Mouse (Mus musculus) T-helper 2 cell (primary cell): ENCODE data around the gene Cep112.

Experiments
- in situ Hi-C: fragments of 300-600 bp; cut with MboI, MseI; formaldehyde crosslinking; loops from one replicate; pipeline ENCODE4 v1.15.1; 2025; ENCODE audit warnings: high pct_unique_total_duplicates

The Cep112 gene

DNA sequence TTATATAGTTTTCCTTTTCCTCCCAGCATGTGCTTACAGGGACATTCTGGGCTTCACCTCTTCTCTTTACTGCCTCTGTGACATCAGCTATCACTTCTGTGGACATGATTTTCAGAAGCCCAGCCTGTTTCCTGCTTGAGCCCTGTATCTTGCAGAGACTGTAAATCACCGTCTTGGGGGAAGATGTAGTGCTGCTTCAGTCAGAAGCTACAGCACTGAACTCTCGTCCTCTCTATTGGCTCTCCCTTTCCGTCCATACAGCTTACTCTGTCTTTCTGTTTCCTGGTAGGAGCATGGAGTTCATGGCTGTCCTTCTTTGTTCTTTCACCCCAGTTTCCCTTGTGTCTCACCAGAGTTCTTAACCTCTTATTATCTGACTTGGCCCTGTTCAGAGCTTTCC lies 352.2 kb downstream of the Cep112 start:
- in situ Hi-C loops, result no loop called here

GRCm38 (mm10) chr11:108780271-108781250 lies 355.6 kb downstream of the Cep112 start:
- in situ Hi-C loops, result no loop called here

DNA sequence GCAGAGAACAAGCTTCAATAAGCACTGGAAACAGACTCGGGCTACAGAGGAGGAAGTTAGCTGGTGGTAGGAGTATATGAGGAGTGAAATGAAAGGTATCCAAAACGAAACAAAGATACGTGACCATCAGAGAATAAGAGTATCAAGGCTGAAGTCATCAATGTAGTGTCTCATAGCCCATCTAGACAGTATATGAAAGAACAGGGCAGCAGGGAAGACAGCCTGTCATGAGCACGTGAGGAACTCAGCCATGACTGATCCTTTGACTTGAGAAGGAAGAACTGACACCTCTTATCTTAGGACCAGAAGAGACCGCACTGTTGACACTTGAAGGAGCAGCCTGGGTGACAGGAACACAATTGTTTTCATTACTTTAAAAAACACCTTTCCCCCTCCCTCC lies 373.4 kb downstream of the Cep112 start:
- in situ Hi-C loops, result no loop called here

GRCm38 (mm10) chr11:108799695-108800094 lies 374.7 kb downstream of the Cep112 start:
- in situ Hi-C loops, result no loop called here

DNA sequence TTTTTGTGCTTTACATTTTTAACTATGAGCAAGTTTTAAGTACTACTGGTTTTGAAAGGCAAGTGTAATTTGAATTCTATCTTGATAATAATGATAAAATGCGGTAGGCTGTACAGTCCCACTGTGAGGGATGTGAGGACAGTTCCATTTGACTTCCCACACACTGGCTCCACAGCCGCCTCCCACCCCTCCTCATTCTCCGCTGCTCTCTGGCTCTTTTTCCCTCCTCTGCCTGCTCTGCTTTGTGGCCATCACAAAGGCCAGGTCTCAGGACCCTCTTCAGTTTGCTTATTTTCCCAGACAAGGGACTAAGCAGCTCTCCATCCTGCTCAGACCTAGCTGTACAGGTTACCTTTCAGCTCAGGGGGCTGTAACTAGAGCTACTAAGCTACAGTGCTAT lies 379.0 kb downstream of the Cep112 start:
- in situ Hi-C loops, result no loop called here

DNA sequence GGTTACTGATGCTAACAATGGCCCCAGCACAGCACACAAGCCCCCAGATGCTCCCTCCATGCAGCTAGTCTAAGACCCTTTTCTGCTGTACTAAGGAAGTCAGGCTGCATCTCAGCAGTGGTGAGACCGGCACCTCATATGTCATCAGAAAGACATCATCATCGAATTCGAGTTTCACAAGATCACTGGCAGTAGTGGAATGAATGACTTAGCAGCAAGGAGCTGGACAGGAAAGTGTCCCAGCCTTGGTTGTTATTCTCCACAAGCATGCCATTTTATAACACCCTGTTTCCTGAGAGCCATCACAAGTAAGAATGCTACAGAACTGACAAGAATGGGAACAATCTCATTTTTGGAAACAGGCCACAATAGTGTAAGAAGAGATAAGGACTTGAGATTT lies 381.0 kb downstream of the Cep112 start:
- in situ Hi-C loops, result no loop called here

- in situ Hi-C loops, result no loop called here
Observed at GRCm38 (mm10) chr11:108809626-108810025, 384.6 kb downstream of the Cep112 start.

- in situ Hi-C loops, result no loop called here
Observed at GRCm38 (mm10) chr11:108821771-108822170, 396.8 kb downstream of the Cep112 start.

DNA sequence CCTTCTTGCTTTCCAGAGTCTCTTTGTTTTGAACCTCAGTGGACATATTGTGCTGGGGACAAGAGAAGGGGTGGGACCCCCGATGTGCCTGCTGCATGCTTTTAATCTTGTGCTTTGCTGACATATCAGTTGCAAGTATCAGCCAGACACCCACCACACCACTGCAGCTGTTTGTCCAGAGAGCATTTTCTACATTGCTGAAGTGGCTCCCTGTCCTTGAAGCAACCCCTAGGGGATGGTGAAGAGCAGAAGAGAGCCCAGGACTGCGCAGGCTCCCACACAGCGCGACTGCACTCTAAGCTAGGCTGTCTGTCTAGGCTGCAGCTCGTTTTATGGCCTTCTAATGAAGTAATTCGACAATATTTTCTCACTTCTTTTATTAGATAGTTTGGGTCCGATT lies 397.3 kb downstream of the Cep112 start:
- in situ Hi-C loops, result no loop called here

- in situ Hi-C loops, result no loop called here
Observed at GRCm38 (mm10) chr11:108827321-108827720, 402.3 kb downstream of the Cep112 start.

DNA sequence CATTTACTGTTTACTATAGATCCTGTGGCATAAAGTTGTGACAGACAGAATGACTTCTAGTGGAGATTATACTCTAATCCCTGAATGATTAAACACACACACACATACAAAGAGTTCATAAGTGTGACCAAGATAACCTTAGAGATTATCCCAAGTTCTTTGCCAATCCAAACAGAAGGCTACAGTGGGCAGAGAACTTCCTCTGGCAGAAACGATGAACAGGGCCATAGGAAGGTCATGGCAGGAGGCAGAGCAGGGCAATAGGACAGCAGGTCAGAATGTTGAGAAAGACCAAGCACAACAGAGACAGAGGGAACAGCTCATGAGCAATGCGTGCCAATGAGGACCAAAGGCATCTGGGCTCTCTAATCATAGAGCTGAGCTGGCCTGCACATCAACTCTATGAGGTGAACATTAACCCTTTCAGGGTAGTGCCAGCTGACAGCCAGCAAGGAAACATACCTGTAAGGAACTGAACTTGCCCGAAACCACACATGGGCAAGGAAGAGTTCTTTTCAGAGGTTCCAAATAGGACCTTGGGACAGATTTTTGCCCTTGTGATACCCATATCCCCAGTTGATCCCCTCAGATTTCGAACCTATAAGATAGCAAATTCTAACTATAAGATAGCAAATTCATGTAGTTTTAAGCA lies 403.5 kb downstream of the Cep112 start:
- in situ Hi-C loops, result no loop called here

GRCm38 (mm10) chr11:108836706-108837105 lies 411.7 kb downstream of the Cep112 start:
- in situ Hi-C loops, result no loop called here

GRCm38 (mm10) chr11:108840195-108840594 lies 415.2 kb downstream of the Cep112 start:
- in situ Hi-C loops, result no loop called here

- in situ Hi-C loops, result no loop called here
Observed at GRCm38 (mm10) chr11:108842765-108843164, 417.8 kb downstream of the Cep112 start.

GRCm38 (mm10) chr11:108845971-108846370 lies 421.0 kb downstream of the Cep112 start:
- in situ Hi-C loops, result no loop called here

- in situ Hi-C loops, result no loop called here
Observed at GRCm38 (mm10) chr11:108846479-108846878, 421.5 kb downstream of the Cep112 start.

DNA sequence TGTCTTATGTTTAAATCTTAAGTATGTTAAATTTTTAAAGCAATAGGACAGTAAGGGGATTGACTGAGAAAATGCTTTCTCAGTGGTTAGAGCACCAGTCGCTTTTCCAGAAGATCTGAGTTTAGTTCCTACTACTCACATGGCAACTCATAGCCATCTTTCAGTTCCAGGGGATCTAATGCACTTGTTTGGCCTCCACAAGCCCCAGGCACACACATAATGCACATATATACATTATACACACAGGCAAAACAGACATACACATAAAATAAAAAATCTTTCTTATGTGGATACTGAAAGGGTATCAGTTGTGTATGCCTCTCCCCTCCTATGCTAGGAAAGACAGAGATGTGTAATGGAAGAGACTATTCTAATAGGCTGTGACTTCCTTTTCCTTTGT lies 426.8 kb downstream of the Cep112 start:
- in situ Hi-C loops, result no loop called here

GRCm38 (mm10) chr11:108857254-108857653 lies 432.3 kb downstream of the Cep112 start:
- in situ Hi-C loops, result no loop called here

GRCm38 (mm10) chr11:108857678-108858338 lies 432.8 kb downstream of the Cep112 start:
- in situ Hi-C loops, result no loop called here

DNA sequence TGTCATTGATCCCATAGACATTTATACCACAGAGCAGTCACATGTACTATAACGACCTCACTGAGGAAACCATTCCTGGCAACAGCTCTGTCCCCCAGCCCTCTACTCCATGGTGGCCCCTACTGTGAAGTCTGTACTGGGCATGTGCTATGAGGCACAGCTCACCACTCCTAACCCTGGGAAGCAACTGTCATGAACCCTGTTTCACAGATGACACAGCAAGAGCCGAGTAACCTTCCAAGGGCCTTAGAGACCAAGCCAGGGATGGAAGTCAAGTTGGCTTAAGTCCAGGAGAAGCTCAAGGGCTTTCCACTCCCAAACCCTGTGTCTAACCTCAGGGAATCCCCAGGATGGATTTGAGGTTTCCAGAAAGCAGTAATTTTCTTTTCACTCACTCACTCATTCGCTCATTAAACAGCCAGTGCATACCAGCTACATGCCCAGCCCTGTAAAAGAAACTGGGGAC lies 433.4 kb downstream of the Cep112 start:
- in situ Hi-C loops, result no loop called here

DNA sequence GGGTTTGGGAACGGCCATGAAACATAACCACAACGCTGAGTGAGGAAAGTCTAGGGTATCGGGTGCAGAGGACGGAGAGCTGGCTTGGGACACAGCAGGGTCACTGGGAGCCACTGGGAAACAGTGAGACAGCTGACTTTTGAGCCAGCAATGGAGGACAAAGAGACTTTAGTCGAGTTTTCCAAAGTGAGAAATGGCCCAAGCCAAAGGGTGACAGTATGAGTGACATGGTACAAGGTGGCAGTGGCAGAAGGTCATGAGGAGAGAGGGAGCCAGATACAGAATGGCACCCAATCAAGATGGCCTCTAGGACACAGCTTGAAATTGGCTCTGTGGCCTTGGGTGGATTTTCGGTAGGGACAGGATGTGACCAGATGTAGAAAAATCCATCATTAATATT lies 433.9 kb downstream of the Cep112 start:
- in situ Hi-C loops, result no loop called here

DNA sequence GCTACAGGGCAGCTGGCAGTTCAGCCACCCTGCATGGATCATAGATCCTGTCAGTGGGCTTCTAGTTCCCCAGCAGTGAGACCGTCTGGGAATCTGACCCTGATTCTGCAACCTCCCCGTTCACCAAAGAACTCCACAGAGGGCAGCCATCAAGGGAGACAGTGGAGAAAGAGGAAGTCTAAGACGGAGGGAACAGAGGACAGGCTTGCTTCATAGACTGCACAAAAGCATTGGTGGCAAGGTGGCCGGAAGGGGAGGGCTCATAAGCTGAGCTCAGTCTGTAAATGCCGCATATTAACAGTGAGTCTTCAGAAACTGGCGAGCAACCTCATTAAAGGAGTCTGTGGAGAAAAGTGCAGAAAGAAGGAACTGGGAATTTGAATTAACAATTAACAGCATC lies 437.4 kb downstream of the Cep112 start:
- in situ Hi-C loops, result no loop called here
